ENCODE assay signal across 8 mouse cellular contexts in the genomic region with DNA sequence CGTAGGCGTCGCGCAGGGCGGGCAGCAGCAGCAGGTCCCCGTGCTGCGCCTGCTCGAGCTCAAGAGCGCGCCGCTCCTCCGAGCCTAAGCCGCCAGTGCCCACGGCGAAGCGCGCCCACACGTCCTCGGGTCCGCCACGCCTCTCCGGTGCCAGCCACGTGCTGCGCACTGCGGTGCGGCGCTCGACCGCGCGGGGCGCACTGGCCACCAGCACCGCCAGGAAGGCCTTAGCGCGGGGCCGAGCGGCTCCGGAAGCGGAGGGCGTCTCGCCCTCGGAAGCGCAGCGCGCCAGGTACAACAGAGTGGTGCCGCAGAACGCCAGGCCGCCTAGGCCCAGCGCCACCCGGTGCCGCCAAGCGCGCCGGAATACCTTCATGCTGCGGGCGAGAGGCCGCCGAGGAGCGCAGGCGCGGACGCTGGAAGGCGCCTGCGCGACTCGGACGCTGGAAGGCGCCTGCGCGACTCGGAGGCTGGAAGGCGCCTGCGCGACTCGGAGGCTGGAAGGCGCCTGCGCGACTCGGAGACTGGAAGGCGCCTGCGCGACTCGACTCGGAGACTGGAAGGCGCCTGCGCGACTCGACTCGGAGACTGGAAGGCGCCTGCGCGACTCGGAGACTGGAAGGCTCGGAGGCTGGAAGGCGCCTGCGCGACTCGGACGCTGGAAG. TPM values are rescaled to one million over a fixed set of nuclear protein-coding genes. Genes with fewer than 3 reads are reported as not detected.
DNase-seq lines count a peak whose midpoint lies in the region; ATAC-seq and TF ChIP-seq lines count a peak whose summit lies in the region.

A gene (minus strand): TSS at position 409 of the 665 bp plus-strand sequence.
A gene (plus strand): TSS at position 632 of the 665 bp plus-strand sequence.

- no peaks in the 10 kb centered on the region for H3K36me3 ChIP-seq in neural tube, embryonic 14.5 days (ENCODE audit: control insufficient read depth, insufficient read depth, low read length)
- H3K36me3 ChIP-seq in testis, adult 2 months (ENCODE audit: control insufficient read depth, insufficient read depth, low read length): no peaks in the 10 kb centered on the region

- peak; percentile 82 to 94 for DNase-seq in heart, postnatal 36 days
- DNase-seq in layer of hippocampus, adult 18-20 months (ENCODE audit: low spot score in 2 of 2): peak; percentile 86 to 93
- DNase-seq in lung, adult 18-20 months: peak; percentile 81 to 84

- intact Hi-C loops in heart, postnatal 36 days (cut with DNase I): loop anchor here (2.0 to 5.0 kb wide), 3 partner anchors 40 to 118 kb away; a partner anchor contains a TSS

- TF ChIP-seq POLR2A in bone marrow, adult 2 months (IDR thresholded peaks at IDR 0.05; ENCODE audit: borderline replicate concordance, control insufficient read depth, low read depth, low read length): peak; percentile 64; the same call in 1 of the 2 replicates
- peak; percentile 76 for TF ChIP-seq POLR2A in testis, adult 2 months (IDR thresholded peaks at IDR 0.05; ENCODE audit: control insufficient read depth, low read depth, low read length)

- H3K27ac ChIP-seq in bone marrow, adult 2 months (ENCODE audit: control insufficient read depth, insufficient read depth, low read depth, low read length, poor library complexity): peak within 1 kb of the TSS; percentile 100
- peak within 1 kb of the TSS; percentile 92 for H3K27ac ChIP-seq in neural tube, embryonic 14.5 days (ENCODE audit: low read depth, low read length)
- peak within 1 kb of the TSS; percentile 94 for H3K27ac ChIP-seq in testis, adult 2 months (ENCODE audit: control insufficient read depth, insufficient read depth, low read depth, low read length)

- ATAC-seq in CD4-positive, CD25-positive, alpha-beta regulatory T cell, adult 4 months: peak; percentile 79
- peak; percentile 83 for ATAC-seq in erythroid progenitor cell, adult 5-6 weeks (replicated peaks; ENCODE audit: low FRiP score, poor library complexity, severe bottlenecking)
- peak; percentile 90 for ATAC-seq in neural tube, embryonic 14.5 days (ENCODE audit: low read depth)

- peak within 1 kb of the TSS; percentile 99 for H3K4me3 ChIP-seq in bone marrow, adult 2 months (replicated peaks; ENCODE audit: control insufficient read depth, low read depth, low read length)
- peak within 1 kb of the TSS; percentile 82 for H3K4me3 ChIP-seq in neural tube, embryonic 14.5 days (ENCODE audit: low read depth, low read length)
- peak within 1 kb of the TSS; percentile 92 for H3K4me3 ChIP-seq in testis, adult 2 months (ENCODE audit: control insufficient read depth, low read depth, low read length)

- peak within 1 kb of the TSS; percentile 72 for H3K9ac ChIP-seq in neural tube, embryonic 14.5 days (replicated peaks; ENCODE audit: low read depth, low read length)

- no peaks in the 10 kb centered on the region for H3K9me3 ChIP-seq in neural tube, embryonic 14.5 days (ENCODE audit: control insufficient read depth, low read length)

- TF ChIP-seq CTCF in bone marrow, adult 2 months (IDR thresholded peaks at IDR 0.05; ENCODE audit: control insufficient read depth, insufficient read depth, low read length): peak; percentile 73
- TF ChIP-seq CTCF in testis, adult 2 months (IDR thresholded peaks at IDR 0.05; ENCODE audit: control insufficient read depth, insufficient read depth, insufficient replicate concordance, low read depth, low read length): peak; percentile 69

- H3K27me3 ChIP-seq in neural tube, embryonic 14.5 days (ENCODE audit: control insufficient read depth, insufficient read depth, low read length): no peaks in the 10 kb centered on the region
- H3K27me3 ChIP-seq in testis, adult 2 months (ENCODE audit: control insufficient read depth, insufficient read depth, low read length): no peaks in the 10 kb centered on the region

- peak within 1 kb of the TSS; percentile 97 for H3K4me2 ChIP-seq in neural tube, embryonic 14.5 days (ENCODE audit: low read depth, low read length)

- H3K4me1 ChIP-seq in bone marrow, adult 2 months (ENCODE audit: control insufficient read depth, insufficient read depth, low read length): peaks cover 8% of the 10 kb centered on the region
- H3K4me1 ChIP-seq in neural tube, embryonic 14.5 days (ENCODE audit: control insufficient read depth, insufficient read depth, low read length): peaks cover 23% of the 10 kb centered on the region
- H3K4me1 ChIP-seq in testis, adult 2 months (ENCODE audit: control insufficient read depth, insufficient read depth, low read length): peaks cover 10% of the 10 kb centered on the region

- WGBS in bone marrow, adult 2 months: under 1% methylated on average over 99 of the region's 99 CpGs
- under 1% methylated on average over 97 of the region's 99 CpGs for WGBS in neural tube, embryonic 14.5 days

RNA-seq across cellular contexts. Expression of the first gene that starts in this region (rescaled TPM):
- 1 to 10 TPM in 1 of 2 experiments, under 1 TPM in 1; 0.92 to 1.3 TPM for polyA plus RNA-seq in CD4-positive, CD25-positive, alpha-beta regulatory T cell, adult 4 months (2017; shearing (Covaris generic))
- 1.8 and 2.0 TPM in 2 replicates for polyA plus RNA-seq in bone marrow, adult 2 months (2011; ENCODE audit: insufficient read depth, insufficient read length, low replicate concordance, missing spikeins)
- 1.3 and 5.8 TPM in 2 replicates for total RNA-seq in erythroid progenitor cell, adult 5-6 weeks (2015; ENCODE audit: low replicate concordance)
- total RNA-seq in erythroid progenitor cell, adult 5-6 weeks (2017; ENCODE audit: low replicate concordance): 2.3 TPM in 2 replicates
- 1 to 10 TPM; 2.2 to 2.4 TPM for total RNA-seq in heart, postnatal 36 days (2021)
- total RNA-seq in layer of hippocampus, adult 18-20 months (2021): 10 to 100 TPM in 1 of 2 experiments, 1 to 10 TPM in 1; 9.3 to 10.3 TPM
- polyA plus RNA-seq in neural tube, embryonic 14.5 days (2014; fragmentation: Nextera tagmentation; extraction: Ambion mirVana): 37.4 and 38.1 TPM in 2 replicates
- 2.4 and 2.5 TPM in 2 replicates for polyA plus RNA-seq in testis, adult 2 months (2012; rRNA removed)

RNA-seq across cellular contexts. Expression of the second gene that starts in this region (rescaled TPM):
- 100 to 1,000 TPM; 528 to 589 TPM for polyA plus RNA-seq in CD4-positive, CD25-positive, alpha-beta regulatory T cell, adult 4 months (2017; shearing (Covaris generic))
- 60.1 and 111 TPM in 2 replicates for polyA plus RNA-seq in bone marrow, adult 2 months (2011; ENCODE audit: insufficient read depth, insufficient read length, low replicate concordance, missing spikeins)
- 31.4 and 59.1 TPM in 2 replicates for total RNA-seq in erythroid progenitor cell, adult 5-6 weeks (2015; ENCODE audit: low replicate concordance)
- total RNA-seq in erythroid progenitor cell, adult 5-6 weeks (2017; ENCODE audit: low replicate concordance): 92.1 and 127 TPM in 2 replicates
- total RNA-seq in heart, postnatal 36 days (2021): 10 to 100 TPM; 77.9 to 89.1 TPM
- total RNA-seq in layer of hippocampus, adult 18-20 months (2021): 100 to 1,000 TPM; 202 to 203 TPM
- 123 and 125 TPM in 2 replicates for polyA plus RNA-seq in neural tube, embryonic 14.5 days (2014; fragmentation: Nextera tagmentation; extraction: Ambion mirVana)
- polyA plus RNA-seq in testis, adult 2 months (2012; rRNA removed): 47.6 and 50.5 TPM in 2 replicates

Comparison
In these comparisons a context has a peak if more than half of its experiments do, and no peak if none do; other contexts are left out.
1. Peak in every context shown above with its lines: DNase-seq, ATAC-seq, H3K4me3 ChIP-seq and H3K27ac ChIP-seq.
2. RNA of the first gene that starts in this region (polyA plus RNA-seq): 37.4 to 38.1 TPM in neural tube, embryonic 14.5 days; 2.4 to 2.5 TPM in testis, adult 2 months, 1.8 to 2.0 TPM in bone marrow, adult 2 months and 0.92 to 1.3 TPM in CD4-positive, CD25-positive, alpha-beta regulatory T cell, adult 4 months; every median in the first group is over 10 times any median in the second.